Mouse (Mus musculus): ENCODE data around the gene Tmtc2. TPM values are rescaled to one million over a fixed set of nuclear protein-coding genes. Genes with fewer than 3 reads are reported as not detected.
A peak's percentile ranks its signal among the peaks of the same experiment; 100 is the strongest.

The Tmtc2 gene
- total RNA-seq (2018; cell fraction: chromatin; rRNA removed): 10 to 100 TPM in 1 of 26 experiments, 1 to 10 TPM in 12, under 1 TPM in 13; 0.18 to 24.6 (median 1.1) TPM
- under 1 TPM; 0.04 to 0.61 (median 0.22) TPM for total RNA-seq (2018; cell fraction: cytosol; rRNA removed)
- total RNA-seq (2018; cell fraction: nucleus; rRNA removed): 10 to 100 TPM in 1 of 26 experiments, 1 to 10 TPM in 14, under 1 TPM in 11; 0.31 to 10.1 (median 1.2) TPM
- polyA plus RNA-seq (2018): 0.10 to 0.15 TPM (median 0.11 TPM) in 3 replicates

GRCm38 (mm10) chr10:105573908-105574694, at the start of gene Tmtc2:
Gene Tmtc2, minus strand, starts transcription at chr10:105574451.
- peak within 1 kb of the TSS; percentile 47 for H3K4me3 ChIP-seq (ENCODE audit: inconsistent target)
- no peaks in the 10 kb centered on the region for H3K79me2 ChIP-seq (ENCODE audit: inconsistent target)
- H3K36me3 ChIP-seq (ENCODE audit: inconsistent target): no peaks in the 10 kb centered on the region
- no peak within 1 kb of the TSS for H3K27ac ChIP-seq
- under 1% methylated on average over 51 of the region's 61 CpGs for WGBS (ENCODE audit: missing documents)

- WGBS (ENCODE audit: missing documents): 94% methylated on average over 3 of the region's 3 CpGs
- H3K36me3 ChIP-seq (ENCODE audit: inconsistent target): no peaks in the 10 kb centered on the region
- H3K4me3 ChIP-seq (ENCODE audit: inconsistent target): no peak overlapping the region
- H3K79me2 ChIP-seq (ENCODE audit: inconsistent target): no peaks in the 10 kb centered on the region
- no peak overlapping the region for H3K27ac ChIP-seq
Observed at GRCm38 (mm10) chr10:105612117-105612516, 37.9 kb upstream of the Tmtc2 start.

- WGBS (ENCODE audit: missing documents): 85% methylated on average over 8 of the region's 8 CpGs
- H3K36me3 ChIP-seq (ENCODE audit: inconsistent target): no peaks in the 10 kb centered on the region
- H3K4me3 ChIP-seq (ENCODE audit: inconsistent target): no peak overlapping the region
- no peaks in the 10 kb centered on the region for H3K79me2 ChIP-seq (ENCODE audit: inconsistent target)
- H3K27ac ChIP-seq: no peak overlapping the region
Observed at GRCm38 (mm10) chr10:105598826-105599225, 24.6 kb upstream of the Tmtc2 start.

GRCm38 (mm10) chr10:105597226-105597625, 23.0 kb upstream of the Tmtc2 start:
- 20% methylated on average over 3 of the region's 3 CpGs for WGBS (ENCODE audit: missing documents)
- Histone ChIP-seq H3K79me2 (ENCODE audit: inconsistent target) (no peaks in the 10 kb centered on the region), H3K4me3 (ENCODE audit: inconsistent target) (no peak overlapping the region), H3K36me3 (ENCODE audit: inconsistent target) (no peaks in the 10 kb centered on the region), H3K27ac (no peak overlapping the region)

GRCm38 (mm10) chr10:105595480-105596102, 21.3 kb upstream of the Tmtc2 start:
- Histone ChIP-seq H3K79me2 (ENCODE audit: inconsistent target) (no peaks in the 10 kb centered on the region), H3K27ac (no peak overlapping the region), H3K36me3 (ENCODE audit: inconsistent target) (no peaks in the 10 kb centered on the region), H3K4me3 (ENCODE audit: inconsistent target) (no peak overlapping the region)
- WGBS (ENCODE audit: missing documents): 95% methylated on average over 7 of the region's 7 CpGs

- H3K79me2 ChIP-seq (ENCODE audit: inconsistent target): no peaks in the 10 kb centered on the region
Observed at GRCm38 (mm10) chr10:105588141-105588540, 13.9 kb upstream of the Tmtc2 start.

GRCm38 (mm10) chr10:105579318-105579717, 5.1 kb upstream of the Tmtc2 start:
- WGBS (ENCODE audit: missing documents): 4% methylated on average over 2 of the region's 2 CpGs
- Histone ChIP-seq H3K36me3 (ENCODE audit: inconsistent target) (no peaks in the 10 kb centered on the region), H3K27ac (no peak overlapping the region), H3K4me3 (ENCODE audit: inconsistent target) (no peak overlapping the region), H3K79me2 (ENCODE audit: inconsistent target) (no peaks in the 10 kb centered on the region)

More at GRCm38 (mm10) chr10:105588141-105588540, 13.9 kb upstream of the Tmtc2 start:
- no peaks in the 10 kb centered on the region for H3K36me3 ChIP-seq (ENCODE audit: inconsistent target)
- H3K27ac ChIP-seq: no peak overlapping the region
- H3K4me3 ChIP-seq (ENCODE audit: inconsistent target): no peak overlapping the region

- H3K4me3 ChIP-seq (ENCODE audit: inconsistent target): no peak overlapping the region
- H3K27ac ChIP-seq: no peak overlapping the region
- H3K79me2 ChIP-seq (ENCODE audit: inconsistent target): no peaks in the 10 kb centered on the region
- WGBS (ENCODE audit: missing documents): 85% methylated on average over 8 of the region's 8 CpGs
- no peaks in the 10 kb centered on the region for H3K36me3 ChIP-seq (ENCODE audit: inconsistent target)
Observed at GRCm38 (mm10) chr10:105578291-105578845, 4.1 kb upstream of the Tmtc2 start.

GRCm38 (mm10) chr10:105574695-105575660, 727 bp upstream of the Tmtc2 start:
- H3K36me3 ChIP-seq (ENCODE audit: inconsistent target): no peaks in the 10 kb centered on the region
- peak overlapping the region; percentile 47 for H3K4me3 ChIP-seq (ENCODE audit: inconsistent target)
- H3K27ac ChIP-seq: no peak overlapping the region
- no peaks in the 10 kb centered on the region for H3K79me2 ChIP-seq (ENCODE audit: inconsistent target)
- WGBS (ENCODE audit: missing documents): 1% methylated on average over 44 of the region's 44 CpGs

- WGBS (ENCODE audit: missing documents): 1% methylated on average over 36 of the region's 37 CpGs
- H3K36me3 ChIP-seq (ENCODE audit: inconsistent target): no peaks in the 10 kb centered on the region
- no peak overlapping the region for H3K27ac ChIP-seq
- peak overlapping the region; percentile 47 for H3K4me3 ChIP-seq (ENCODE audit: inconsistent target)
- no peaks in the 10 kb centered on the region for H3K79me2 ChIP-seq (ENCODE audit: inconsistent target)
Observed at GRCm38 (mm10) chr10:105573306-105573907, 844 bp downstream of the Tmtc2 start.

- Histone ChIP-seq H3K27ac (no peak overlapping the region), H3K4me3 (ENCODE audit: inconsistent target) (peak overlapping the region; percentile 47), H3K79me2 (ENCODE audit: inconsistent target) (no peaks in the 10 kb centered on the region), H3K36me3 (ENCODE audit: inconsistent target) (no peaks in the 10 kb centered on the region)
- 3% methylated on average over 15 of the region's 16 CpGs for WGBS (ENCODE audit: missing documents)
Observed at GRCm38 (mm10) chr10:105572829-105573228, 1.4 kb downstream of the Tmtc2 start.

GRCm38 (mm10) chr10:105572301-105572700, 1.9 kb downstream of the Tmtc2 start:
- 89% methylated on average over 7 of the region's 7 CpGs for WGBS (ENCODE audit: missing documents)
- H3K79me2 ChIP-seq (ENCODE audit: inconsistent target): no peaks in the 10 kb centered on the region
- no peak overlapping the region for H3K4me3 ChIP-seq (ENCODE audit: inconsistent target)
- H3K27ac ChIP-seq: no peak overlapping the region
- no peaks in the 10 kb centered on the region for H3K36me3 ChIP-seq (ENCODE audit: inconsistent target)

GRCm38 (mm10) chr10:105571831-105572230, 2.4 kb downstream of the Tmtc2 start:
- Histone ChIP-seq H3K79me2 (ENCODE audit: inconsistent target) (no peaks in the 10 kb centered on the region), H3K27ac (no peak overlapping the region), H3K4me3 (ENCODE audit: inconsistent target) (no peak overlapping the region), H3K36me3 (ENCODE audit: inconsistent target) (no peaks in the 10 kb centered on the region)
- 91% methylated on average over 4 of the region's 4 CpGs for WGBS (ENCODE audit: missing documents)

GRCm38 (mm10) chr10:105571019-105571418, 3.2 kb downstream of the Tmtc2 start:
- H3K27ac ChIP-seq: no peak overlapping the region
- no peaks in the 10 kb centered on the region for H3K36me3 ChIP-seq (ENCODE audit: inconsistent target)
- 96% methylated on average over 8 of the region's 8 CpGs for WGBS (ENCODE audit: missing documents)
- no peak overlapping the region for H3K4me3 ChIP-seq (ENCODE audit: inconsistent target)
- H3K79me2 ChIP-seq (ENCODE audit: inconsistent target): no peaks in the 10 kb centered on the region
